Mouse (Mus musculus): ENCODE results near the gene Sufu. TPM values are rescaled to one million over a fixed set of nuclear protein-coding genes. Genes with fewer than 3 reads are reported as not detected.
A peak's percentile ranks its signal among the peaks of the same experiment; 100 is the strongest.

Sufu gene
- polyA plus RNA-seq, 1 experiment from 2014 or later: 13.1 TPM

GRCm38 (mm10) chr19:46511263-46511662 lies 114.6 kb downstream of the Sufu start:
- DNase-seq (ENCODE audit: low spot score): peak; percentile 80
- H3K4me3 ChIP-seq (ENCODE audit: low read depth, low read length): no peak overlapping the region
- TF ChIP-seq EP300 (IDR thresholded peaks at IDR 0.05) (no peak; the same call in 1 of the 2 replicates), CTCF (IDR thresholded peaks at IDR 0.05) (no peak)
- 0 out of 2 replicates have a peak overlapping the region, but pooled peaks have one; percentile 8 for H3K4me2 ChIP-seq (replicated peaks; ENCODE audit: low read depth, low read length)
- peak; percentile 65 for ATAC-seq
- H3K36me3 ChIP-seq (ENCODE audit: insufficient read depth, low read length): peaks cover 37% of the 10 kb centered on the region
- peaks cover 50% of the 10 kb centered on the region for H3K4me1 ChIP-seq (ENCODE audit: insufficient read depth, low read depth, low read length)
- WGBS: 45% methylated on average over 10 of the region's 10 CpGs
- H3K27ac ChIP-seq (ENCODE audit: low read length): peak overlapping the region; percentile 100
- H3K9ac ChIP-seq (replicated peaks; ENCODE audit: low read depth): no peak overlapping the region
- H3K9me3 ChIP-seq (ENCODE audit: low read length): no peaks in the 10 kb centered on the region
- no peaks in the 10 kb centered on the region for H3K27me3 ChIP-seq (replicated peaks; ENCODE audit: insufficient read depth, low read length)

- H3K4me1 ChIP-seq (ENCODE audit: insufficient read depth, low read depth, low read length): peaks cover 32% of the 10 kb centered on the region
- H3K27ac ChIP-seq (ENCODE audit: low read length): no peak overlapping the region
- TF ChIP-seq EP300 (IDR thresholded peaks at IDR 0.05) (no peak), CTCF (IDR thresholded peaks at IDR 0.05) (no peak)
- H3K9ac ChIP-seq (replicated peaks; ENCODE audit: low read depth): no peak overlapping the region
- 77% methylated on average over 12 of the region's 12 CpGs for WGBS
- no peaks in the 10 kb centered on the region for H3K27me3 ChIP-seq (replicated peaks; ENCODE audit: insufficient read depth, low read length)
- H3K36me3 ChIP-seq (ENCODE audit: insufficient read depth, low read length): peaks cover 37% of the 10 kb centered on the region
- no peak for ATAC-seq
- no peak overlapping the region for H3K4me3 ChIP-seq (ENCODE audit: low read depth, low read length)
- H3K9me3 ChIP-seq (ENCODE audit: low read length): no peaks in the 10 kb centered on the region
- no peak overlapping the region for H3K4me2 ChIP-seq (replicated peaks; ENCODE audit: low read depth, low read length)
- DNase-seq (ENCODE audit: low spot score): no peak
Measured at GRCm38 (mm10) chr19:46514387-46514786, 117.7 kb downstream of the Sufu start.

GRCm38 (mm10) chr19:46515287-46515821 lies 118.7 kb downstream of the Sufu start:
- Histone ChIP-seq H3K27ac (ENCODE audit: low read length) (no peak overlapping the region), H3K9me3 (ENCODE audit: low read length) (no peaks in the 10 kb centered on the region), H3K4me3 (ENCODE audit: low read depth, low read length) (no peak overlapping the region), H3K36me3 (ENCODE audit: insufficient read depth, low read length) (peaks cover 37% of the 10 kb centered on the region), H3K9ac (replicated peaks; ENCODE audit: low read depth) (no peak overlapping the region), H3K27me3 (replicated peaks; ENCODE audit: insufficient read depth, low read length) (no peaks in the 10 kb centered on the region), H3K4me2 (replicated peaks; ENCODE audit: low read depth, low read length) (no peak overlapping the region), H3K4me1 (ENCODE audit: insufficient read depth, low read depth, low read length) (peaks cover 23% of the 10 kb centered on the region; the same call in 1 of the 2 replicates)
- 86% methylated on average over 22 of the region's 24 CpGs for WGBS
- DNase-seq (ENCODE audit: low spot score) (no peak), ATAC-seq (no peak)
- TF ChIP-seq EP300 (IDR thresholded peaks at IDR 0.05) (no peak), CTCF (IDR thresholded peaks at IDR 0.05) (no peak)

GRCm38 (mm10) chr19:46516667-46517528 lies 120.2 kb downstream of the Sufu start:
- DNase-seq (ENCODE audit: low spot score) (no peak), ATAC-seq (no peak)
- H3K27me3 ChIP-seq (replicated peaks; ENCODE audit: insufficient read depth, low read length): no peaks in the 10 kb centered on the region
- 55% methylated on average over 3 of the region's 3 CpGs for WGBS
- no peak for TF ChIP-seq CTCF (IDR thresholded peaks at IDR 0.05)
- TF ChIP-seq EP300 (IDR thresholded peaks at IDR 0.05): no peak
- H3K9me3 ChIP-seq (ENCODE audit: low read length): no peaks in the 10 kb centered on the region
- peaks cover 15% of the 10 kb centered on the region; the same call in 1 of the 2 replicates for H3K4me1 ChIP-seq (ENCODE audit: insufficient read depth, low read depth, low read length)
- peaks cover 37% of the 10 kb centered on the region for H3K36me3 ChIP-seq (ENCODE audit: insufficient read depth, low read length)
- H3K4me3 ChIP-seq (ENCODE audit: low read depth, low read length): no peak overlapping the region
- H3K27ac ChIP-seq (ENCODE audit: low read length): peak overlapping the region; percentile 74
- no peak overlapping the region for H3K9ac ChIP-seq (replicated peaks; ENCODE audit: low read depth)
- H3K4me2 ChIP-seq (replicated peaks; ENCODE audit: low read depth, low read length): no peak overlapping the region

- TF ChIP-seq CTCF (IDR thresholded peaks at IDR 0.05): no peak
- TF ChIP-seq EP300 (IDR thresholded peaks at IDR 0.05): no peak
- peak overlapping the region; percentile 43 for H3K4me2 ChIP-seq (replicated peaks; ENCODE audit: low read depth, low read length)
- no peaks in the 10 kb centered on the region for H3K27me3 ChIP-seq (replicated peaks; ENCODE audit: insufficient read depth, low read length)
- H3K9me3 ChIP-seq (ENCODE audit: low read length): no peaks in the 10 kb centered on the region
- DNase-seq (ENCODE audit: low spot score): peak; percentile 77
- H3K27ac ChIP-seq (ENCODE audit: low read length): peak overlapping the region; percentile 74
- 28% methylated on average over 12 of the region's 14 CpGs for WGBS
- peak; percentile 71 for ATAC-seq
- H3K36me3 ChIP-seq (ENCODE audit: insufficient read depth, low read length): peaks cover 33% of the 10 kb centered on the region
- H3K4me1 ChIP-seq (ENCODE audit: insufficient read depth, low read depth, low read length): peaks cover 14% of the 10 kb centered on the region; the same call in 1 of the 2 replicates
- no peak overlapping the region for H3K9ac ChIP-seq (replicated peaks; ENCODE audit: low read depth)
- no peak overlapping the region for H3K4me3 ChIP-seq (ENCODE audit: low read depth, low read length)
Measured at GRCm38 (mm10) chr19:46517529-46518351, 121.0 kb downstream of the Sufu start.

- peaks cover 28% of the 10 kb centered on the region for H3K36me3 ChIP-seq (ENCODE audit: insufficient read depth, low read length)
- 5% methylated on average over 11 of the region's 13 CpGs for WGBS
- H3K27ac ChIP-seq (ENCODE audit: low read length): peak overlapping the region; percentile 74
- DNase-seq (ENCODE audit: low spot score) (peak; percentile 90), ATAC-seq (peak; percentile 81)
- H3K9ac ChIP-seq (replicated peaks; ENCODE audit: low read depth): no peak overlapping the region
- no peaks in the 10 kb centered on the region for H3K9me3 ChIP-seq (ENCODE audit: low read length)
- H3K4me3 ChIP-seq (ENCODE audit: low read depth, low read length): no peak overlapping the region
- H3K4me1 ChIP-seq (ENCODE audit: insufficient read depth, low read depth, low read length): peaks cover 18% of the 10 kb centered on the region
- H3K4me2 ChIP-seq (replicated peaks; ENCODE audit: low read depth, low read length): peak overlapping the region; percentile 43
- H3K27me3 ChIP-seq (replicated peaks; ENCODE audit: insufficient read depth, low read length): no peaks in the 10 kb centered on the region
- TF ChIP-seq EP300 (IDR thresholded peaks at IDR 0.05) (no peak), CTCF (IDR thresholded peaks at IDR 0.05) (no peak)
Measured at GRCm38 (mm10) chr19:46518352-46518787, 121.7 kb downstream of the Sufu start.
